Mouse (Mus musculus): ENCODE data around the gene Btg2.

DNA sequence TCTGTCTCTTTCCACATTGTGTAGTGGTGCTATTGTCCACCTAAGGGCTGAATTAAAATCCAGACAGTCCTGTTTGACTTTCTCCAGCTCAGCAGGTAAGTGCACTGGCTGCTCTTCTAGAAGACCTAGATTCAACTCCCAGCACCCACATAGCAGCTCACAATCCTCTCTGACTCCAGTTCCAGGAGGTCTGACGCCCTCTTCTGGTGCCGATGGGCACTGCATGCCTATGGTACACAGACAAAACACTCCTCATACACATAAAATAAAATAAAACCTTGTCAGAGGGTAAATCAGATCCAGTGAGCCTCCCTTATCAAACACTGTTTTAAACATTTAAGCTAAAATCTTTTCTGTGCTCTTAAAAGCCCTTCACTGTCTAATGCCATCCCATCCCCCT is 42.4 kb downstream of the Btg2 start:
- TF ChIP-seq CTCF (IDR thresholded peaks at IDR 0.05; ENCODE audit: control insufficient read depth, insufficient read depth, low read length) (no peak), POLR2A (IDR thresholded peaks at IDR 0.05; ENCODE audit: borderline replicate concordance, control insufficient read depth, low read depth, low read length) (no peak)
